Mouse (Mus musculus) myocyte (in vitro differentiated cells): Measurements from ENCODE around the gene Gm5148.

Experiments
- MAX ChIP-seq: IDR thresholded peaks from one replicate; pipeline ENCODE4 v1.6.1; 2011; ENCODE audit warnings: low read depth, mild to moderate bottlenecking, control low read depth
- MYOD1 ChIP-seq, 3 experiments: IDR thresholded peaks; one replicate each; pipeline ENCODE4 v1.6.1; 2011; ENCODE audit warnings: control low read depth in 2 of 3, low read depth in 2 of 3, mild to moderate bottlenecking in 2 of 3, moderate library complexity in 1 of 3; ENCODE audit not compliant: insufficient read length in 2 of 3, control insufficient read depth in 1 of 3
- MYOG ChIP-seq, 3 experiments: IDR thresholded peaks; one replicate each; pipeline ENCODE4 v1.6.1; 2011; ENCODE audit warnings: control low read depth in 2 of 3, low read depth in 2 of 3, mild to moderate bottlenecking in 2 of 3; ENCODE audit not compliant: insufficient read length in 2 of 3, control insufficient read depth in 1 of 3, insufficient read depth in 1 of 3
- POLR2A ChIP-seq: IDR thresholded peaks from one replicate; pipeline ENCODE4 v1.6.1; 2011; ENCODE audit warnings: low read depth, mild to moderate bottlenecking, control low read depth, moderate library complexity; ENCODE audit not compliant: insufficient read length

GRCm38 (mm10) chr3:37712501-37712900 lies 11.8 kb downstream of the Gm5148 start:
- TF ChIP-seq POLR2A (no peak), MYOD1 (IDR thresholded peaks at IDR 0.05; ENCODE audit: control insufficient read depth in 1 of 3, insufficient read length in 2 of 3, low read depth in 2 of 3) (no peak), MYOG (IDR thresholded peaks at IDR 0.05; ENCODE audit: control insufficient read depth in 1 of 3, insufficient read depth in 1 of 3, insufficient read length in 2 of 3, low read depth in 2 of 3) (no peak), MAX (no peak)
